Mouse (Mus musculus): ENCODE results near the gene Gm45062.

GRCm38 (mm10) chr6:8319591-8319990 lies 60.3 kb downstream of the Gm45062 start:
- TF ChIP-seq POLR2A (IDR thresholded peaks at IDR 0.05; ENCODE audit: low read depth, low read length) = no peak
- no peak for TF ChIP-seq CTCF (IDR thresholded peaks at IDR 0.05; ENCODE audit: extremely low read depth, insufficient read depth, insufficient read length, insufficient replicate concordance)

All from spleen, adult 2 months (tissue).